Mouse (Mus musculus) erythroblast, embryonic 14.5 days (primary cell): ENCODE data around the gene Frmd4a.

Experiments
- GATA1 ChIP-seq: IDR thresholded peaks from 2 replicates; pipeline ENCODE4 v1.6.1; 2012; ENCODE audit warnings: low read length, inconsistent platforms, mixed read lengths
- TAL1 ChIP-seq: IDR thresholded peaks from 3 replicates; pipeline ENCODE4 v1.6.1; 2012; ENCODE audit warnings: low read length, inconsistent platforms, mixed read lengths

DNA sequence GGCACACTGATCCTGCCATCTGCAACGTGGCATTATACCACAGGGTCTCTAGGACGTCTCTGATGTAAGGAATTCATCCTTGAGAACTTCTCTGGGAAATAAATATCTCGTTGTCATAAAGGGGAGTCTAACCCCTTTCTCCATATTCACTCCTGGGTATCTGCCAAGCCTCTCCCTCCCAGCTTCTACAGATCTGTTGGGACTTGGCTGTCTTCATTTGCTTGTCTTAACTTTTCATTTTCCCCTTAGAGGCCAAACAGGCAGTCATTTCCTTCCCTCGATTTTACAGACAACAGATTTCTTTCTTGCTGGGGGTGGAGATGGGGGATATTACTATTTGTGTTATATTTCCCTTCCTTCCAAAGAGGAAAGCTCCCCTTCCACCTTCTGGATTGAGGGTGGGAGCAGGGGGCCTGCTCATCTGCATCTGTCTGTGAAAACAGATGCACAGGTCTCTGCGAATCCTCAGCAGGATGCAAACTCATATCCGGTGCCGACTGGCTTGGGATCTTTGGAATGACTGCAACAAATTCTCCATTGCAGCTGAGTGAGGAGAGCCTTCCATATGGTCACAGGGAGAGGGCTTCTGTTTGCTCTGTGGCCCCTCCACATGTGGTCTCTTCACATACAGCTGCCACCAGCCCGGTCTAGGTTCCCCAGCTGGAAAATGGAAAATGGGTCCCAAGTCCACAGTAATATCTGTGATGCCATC lies 562.0 kb downstream of the Frmd4a start:
- no peak for TF ChIP-seq TAL1
- no peak for TF ChIP-seq GATA1
